Mouse (Mus musculus): ENCODE results near the gene Trpm4. TPM values are rescaled to one million over a fixed set of nuclear protein-coding genes. Genes with fewer than 3 reads are reported as not detected.

Trpm4 gene
- polyA plus RNA-seq, 1 experiment from 2014 or later: 15.0 TPM

- ATAC-seq (no peak), DNase-seq (ENCODE audit: low read depth, low spot score) (no peak)
- H3K27me3 ChIP-seq: no peaks in the 10 kb centered on the region
- CTCF ChIA-PET: no interaction called here
- POLR2A ChIA-PET: interaction anchor here (0.6 kb wide), 1 partner anchor 203 kb away, joined by 4 read pairs; no protein-coding TSS in a partner anchor
- no peak for TF ChIP-seq CTCF (IDR thresholded peaks at IDR 0.05)
- in situ Hi-C loops (cut with MboI; ENCODE audit: low pct_unique_long_range_greater_than_20kb): loop anchor here (10.0 kb wide), 1 partner anchor 188 kb away; the partner anchor contains the start of gene Slc17a7
Measured at GRCm38 (mm10) chr7:45353041-45353440, 19.5 kb upstream of the Trpm4 start.

GRCm38 (mm10) chr7:45346905-45347304 is 13.3 kb upstream of the Trpm4 start:
- no peak for ATAC-seq
- ChIA-PET POLR2A (no interaction called here), CTCF (no interaction called here)
- no peak for TF ChIP-seq CTCF (IDR thresholded peaks at IDR 0.05)
- H3K27me3 ChIP-seq: no peaks in the 10 kb centered on the region
- no peak for DNase-seq (ENCODE audit: low read depth, low spot score)
- in situ Hi-C loops (cut with MboI; ENCODE audit: low pct_unique_long_range_greater_than_20kb): no loop called here

GRCm38 (mm10) chr7:45343543-45343942 is 10.0 kb upstream of the Trpm4 start:
- ChIA-PET CTCF (interaction anchor here (1.3 kb wide), 1 partner anchor 37 kb away, joined by 6 read pairs; no protein-coding TSS in a partner anchor), POLR2A (no interaction called here)
- no peaks in the 10 kb centered on the region for H3K27me3 ChIP-seq
- DNase-seq (ENCODE audit: low read depth, low spot score): no peak
- in situ Hi-C loops (cut with MboI; ENCODE audit: low pct_unique_long_range_greater_than_20kb): loop anchor here (5.0 kb wide), 1 partner anchor 36 kb away; no protein-coding TSS in a partner anchor
- TF ChIP-seq CTCF (IDR thresholded peaks at IDR 0.05): no peak
- no peak for ATAC-seq

- in situ Hi-C loops (cut with MboI; ENCODE audit: low pct_unique_long_range_greater_than_20kb): loop anchor here (5.0 kb wide), 1 partner anchor 35 kb away; no protein-coding TSS in a partner anchor
- ChIA-PET POLR2A (no interaction called here), CTCF (interaction anchor here (4.7 kb wide), 1 partner anchor 43 kb away, joined by 44 read pairs; no protein-coding TSS in a partner anchor)
Measured at GRCm38 (mm10) chr7:45342081-45342480, 8.5 kb upstream of the Trpm4 start.

GRCm38 (mm10) chr7:45341303-45341702 is 7.7 kb upstream of the Trpm4 start:
- TF ChIP-seq CTCF (IDR thresholded peaks at IDR 0.05): no peak
- DNase-seq (ENCODE audit: low read depth, low spot score) (peak; percentile 42), ATAC-seq (peak; percentile 40)
- ChIA-PET POLR2A (interaction anchor here (0.6 kb wide), 1 partner anchor 28 kb away, joined by 5 read pairs; no protein-coding TSS in a partner anchor), CTCF (interaction anchor here (1.0 to 4.7 kb wide), 13 partner anchors 8 to 50 kb away, joined by 3 to 44 read pairs (median 5); no protein-coding TSS in a partner anchor)
- no peaks in the 10 kb centered on the region for H3K27me3 ChIP-seq
- in situ Hi-C loops (cut with MboI; ENCODE audit: low pct_unique_long_range_greater_than_20kb): loop anchor here (5.0 kb wide), 1 partner anchor 34 kb away; no protein-coding TSS in a partner anchor

More at GRCm38 (mm10) chr7:45342081-45342480, 8.5 kb upstream of the Trpm4 start:
- no peak for TF ChIP-seq CTCF (IDR thresholded peaks at IDR 0.05)
- no peak for DNase-seq (ENCODE audit: low read depth, low spot score)
- no peak for ATAC-seq
- H3K27me3 ChIP-seq: no peaks in the 10 kb centered on the region

- no peak for ATAC-seq
- H3K27me3 ChIP-seq: no peaks in the 10 kb centered on the region
- no peak for TF ChIP-seq CTCF (IDR thresholded peaks at IDR 0.05)
- no peak for DNase-seq (ENCODE audit: low read depth, low spot score)
- ChIA-PET CTCF (interaction anchor here (1.0 to 4.7 kb wide), 13 partner anchors 9 to 49 kb away, joined by 3 to 44 read pairs (median 5); no protein-coding TSS in a partner anchor), POLR2A (interaction anchor here (0.6 kb wide), 1 partner anchor 28 kb away, joined by 5 read pairs; no protein-coding TSS in a partner anchor)
- in situ Hi-C loops (cut with MboI; ENCODE audit: low pct_unique_long_range_greater_than_20kb): loop anchor here (5.0 kb wide), 1 partner anchor 33 kb away; no protein-coding TSS in a partner anchor
Measured at GRCm38 (mm10) chr7:45340669-45341068, 7.1 kb upstream of the Trpm4 start.

- ChIA-PET POLR2A (no interaction called here), CTCF (interaction anchor here (1.2 to 4.7 kb wide), 4 partner anchors 26 to 40 kb away, joined by 5 to 44 read pairs (median 18); no protein-coding TSS in a partner anchor)
Measured at GRCm38 (mm10) chr7:45340066-45340442, 6.5 kb upstream of the Trpm4 start.

GRCm38 (mm10) chr7:45339410-45340065 is 6.0 kb upstream of the Trpm4 start:
- ChIA-PET CTCF (interaction anchor here (1.4 to 4.7 kb wide), 3 partner anchors 30 to 40 kb away, joined by 4 to 44 read pairs (median 28); no protein-coding TSS in a partner anchor), POLR2A (no interaction called here)
- TF ChIP-seq CTCF (IDR thresholded peaks at IDR 0.05): no peak
- DNase-seq (ENCODE audit: low read depth, low spot score): no peak
- in situ Hi-C loops (cut with MboI; ENCODE audit: low pct_unique_long_range_greater_than_20kb): loop anchor here (5.0 kb wide), 1 partner anchor 32 kb away; no protein-coding TSS in a partner anchor
- H3K27me3 ChIP-seq: no peaks in the 10 kb centered on the region
- peak; percentile 63 for ATAC-seq

More at GRCm38 (mm10) chr7:45340066-45340442, 6.5 kb upstream of the Trpm4 start:
- H3K27me3 ChIP-seq: no peaks in the 10 kb centered on the region
- DNase-seq (ENCODE audit: low read depth, low spot score) (no peak), ATAC-seq (no peak)
- in situ Hi-C loops (cut with MboI; ENCODE audit: low pct_unique_long_range_greater_than_20kb): loop anchor here (5.0 kb wide), 1 partner anchor 33 kb away; no protein-coding TSS in a partner anchor
- TF ChIP-seq CTCF (IDR thresholded peaks at IDR 0.05): no peak

GRCm38 (mm10) chr7:45338161-45338911 is 4.8 kb upstream of the Trpm4 start:
- ChIA-PET POLR2A (no interaction called here), CTCF (interaction anchor here (1.4 to 4.7 kb wide), 2 partner anchors 28 to 39 kb away, joined by 4 to 44 read pairs; no protein-coding TSS in a partner anchor)
- TF ChIP-seq CTCF (IDR thresholded peaks at IDR 0.05): no peak
- in situ Hi-C loops (cut with MboI; ENCODE audit: low pct_unique_long_range_greater_than_20kb): no loop called here
- H3K27me3 ChIP-seq: no peaks in the 10 kb centered on the region
- ATAC-seq: no peak
- DNase-seq (ENCODE audit: low read depth, low spot score): no peak

GRCm38 (mm10) chr7:45337469-45337868 is 3.9 kb upstream of the Trpm4 start:
- no peak for DNase-seq (ENCODE audit: low read depth, low spot score)

More at GRCm38 (mm10) chr7:45337469-45337868, 3.9 kb upstream of the Trpm4 start:
- H3K27me3 ChIP-seq: no peaks in the 10 kb centered on the region
- no peak for ATAC-seq
- in situ Hi-C loops (cut with MboI; ENCODE audit: low pct_unique_long_range_greater_than_20kb): no loop called here
- no peak for TF ChIP-seq CTCF (IDR thresholded peaks at IDR 0.05)
- CTCF ChIA-PET: interaction anchor here (1.3 kb wide), 1 partner anchor 32 kb away, joined by 4 read pairs; no protein-coding TSS in a partner anchor
- POLR2A ChIA-PET: no interaction called here
